Mouse (Mus musculus): Measurements from ENCODE around the gene Rap1gap2. TPM values are rescaled to one million over a fixed set of nuclear protein-coding genes. Genes with fewer than 3 reads are reported as not detected.

The Rap1gap2 gene
- total RNA-seq, 2 experiments from 2014 or later, result 186 to 188 TPM

- intact Hi-C loops (cut with DNase I), result no loop called here
- no peak for DNase-seq (ENCODE audit: extremely low spot score in 1 of 2, low spot score in 2 of 2)
- Histone ChIP-seq H3K4me3 (no peak overlapping the region), H3K27ac (no peak overlapping the region)
- no peak for TF ChIP-seq CTCF (IDR thresholded peaks at IDR 0.05)
Measured at GRCm38 (mm10) chr11:74531725-74532124, 79.0 kb downstream of the Rap1gap2 start.

- Histone ChIP-seq H3K27ac (no peak overlapping the region), H3K4me3 (no peak overlapping the region)
- no peak for DNase-seq (ENCODE audit: extremely low spot score in 1 of 2, low spot score in 2 of 2)
- intact Hi-C loops (cut with DNase I), result loop anchor here (5.0 kb wide), 1 partner anchor 83 kb away; no protein-coding TSS in a partner anchor
- peak; percentile 46 for TF ChIP-seq CTCF (IDR thresholded peaks at IDR 0.05)
Measured at GRCm38 (mm10) chr11:74529803-74530202, 80.9 kb downstream of the Rap1gap2 start.

- intact Hi-C loops (cut with DNase I), result loop anchor here (2.0 to 5.0 kb wide), 2 partner anchors 80 to 119 kb away; no protein-coding TSS in a partner anchor
- no peak for DNase-seq (ENCODE audit: extremely low spot score in 1 of 2, low spot score in 2 of 2)
- Histone ChIP-seq H3K4me3 (no peak overlapping the region), H3K27ac (peak overlapping the region; percentile 67)
- no peak for TF ChIP-seq CTCF (IDR thresholded peaks at IDR 0.05)
Measured at GRCm38 (mm10) chr11:74527555-74527954, 83.2 kb downstream of the Rap1gap2 start.

GRCm38 (mm10) chr11:74526180-74527158, 84.2 kb downstream of the Rap1gap2 start:
- peak; percentile 43 to 58 for DNase-seq (ENCODE audit: extremely low spot score in 1 of 2, low spot score in 2 of 2)
- TF ChIP-seq CTCF (IDR thresholded peaks at IDR 0.05), result peak; percentile 67
- intact Hi-C loops (cut with DNase I), result loop anchor here (1.0 to 5.0 kb wide), 3 partner anchors 79 to 150 kb away; no protein-coding TSS in a partner anchor
- H3K4me3 ChIP-seq, result peak overlapping the region; percentile 30
- peak overlapping the region; percentile 67; the same call in 1 of the 2 replicates for H3K27ac ChIP-seq

- DNase-seq (ENCODE audit: extremely low spot score in 1 of 2, low spot score in 2 of 2), result no peak
- intact Hi-C loops (cut with DNase I), result loop anchor here (1.0 to 5.0 kb wide), 3 partner anchors 78 to 149 kb away; no protein-coding TSS in a partner anchor
- H3K27ac ChIP-seq, result no peak overlapping the region
- no peak for TF ChIP-seq CTCF (IDR thresholded peaks at IDR 0.05)
- H3K4me3 ChIP-seq, result no peak overlapping the region
Measured at GRCm38 (mm10) chr11:74525605-74526004, 85.1 kb downstream of the Rap1gap2 start.

GRCm38 (mm10) chr11:74525205-74525604, 85.5 kb downstream of the Rap1gap2 start:
- intact Hi-C loops (cut with DNase I), result loop anchor here (5.0 kb wide), 1 partner anchor 78 kb away; no protein-coding TSS in a partner anchor
- TF ChIP-seq CTCF (IDR thresholded peaks at IDR 0.05), result no peak
- no peak for DNase-seq (ENCODE audit: extremely low spot score in 1 of 2, low spot score in 2 of 2)

GRCm38 (mm10) chr11:74524050-74524965, 86.4 kb downstream of the Rap1gap2 start:
- DNase-seq (ENCODE audit: extremely low spot score in 1 of 2, low spot score in 2 of 2), result no peak
- Histone ChIP-seq H3K4me3 (no peak overlapping the region), H3K27ac (no peak overlapping the region)
- intact Hi-C loops (cut with DNase I), result no loop called here
- no peak for TF ChIP-seq CTCF (IDR thresholded peaks at IDR 0.05)

More at GRCm38 (mm10) chr11:74525205-74525604, 85.5 kb downstream of the Rap1gap2 start:
- H3K4me3 ChIP-seq, result no peak overlapping the region
- no peak overlapping the region for H3K27ac ChIP-seq

- no peak for DNase-seq (ENCODE audit: extremely low spot score in 1 of 2, low spot score in 2 of 2)
- peak overlapping the region; percentile 54 for H3K4me3 ChIP-seq
- intact Hi-C loops (cut with DNase I), result no loop called here
- no peak for TF ChIP-seq CTCF (IDR thresholded peaks at IDR 0.05)
- H3K27ac ChIP-seq, result no peak overlapping the region; the same call in 1 of the 2 replicates
Measured at GRCm38 (mm10) chr11:74523210-74523951, 87.3 kb downstream of the Rap1gap2 start.

- H3K4me3 ChIP-seq, result peak overlapping the region; percentile 54
- H3K27ac ChIP-seq, result peak overlapping the region; percentile 69; the same call in 1 of the 2 replicates
- intact Hi-C loops (cut with DNase I), result no loop called here
- no peak for TF ChIP-seq CTCF (IDR thresholded peaks at IDR 0.05)
- DNase-seq (ENCODE audit: extremely low spot score in 1 of 2, low spot score in 2 of 2), result peak; percentile 48 to 60
Measured at GRCm38 (mm10) chr11:74522487-74523209, 88.1 kb downstream of the Rap1gap2 start.

GRCm38 (mm10) chr11:74521981-74522486, 88.7 kb downstream of the Rap1gap2 start:
- intact Hi-C loops (cut with DNase I), result no loop called here
- no peak for TF ChIP-seq CTCF (IDR thresholded peaks at IDR 0.05)
- Histone ChIP-seq H3K4me3 (peak overlapping the region; percentile 54), H3K27ac (peak overlapping the region; percentile 69; the same call in 1 of the 2 replicates)
- peak in 1 of 2 experiments; percentile 38 for DNase-seq (ENCODE audit: extremely low spot score in 1 of 2, low spot score in 2 of 2)
